ENCODE assay signal across 13 mouse cellular contexts in the genomic region with DNA sequence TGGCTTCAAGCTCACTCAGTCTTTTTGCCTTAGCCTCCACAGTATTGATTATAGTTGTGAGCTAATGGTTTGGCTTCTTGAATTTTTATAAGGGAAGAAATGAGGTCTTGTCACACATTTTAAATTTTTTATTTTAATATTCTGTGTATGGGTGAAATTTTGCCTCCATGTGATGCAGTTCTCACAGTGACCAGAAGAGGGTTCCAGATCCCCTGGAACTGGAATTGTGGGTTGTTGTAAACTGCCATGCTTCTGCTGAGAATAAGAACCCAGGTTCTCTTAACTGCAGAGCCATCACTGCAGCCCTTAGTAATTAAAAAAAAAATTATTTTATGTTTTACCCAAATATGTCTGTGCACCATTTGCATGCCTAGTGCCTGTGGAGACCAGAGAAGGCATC. TPM values are rescaled to one million over a fixed set of nuclear protein-coding genes. Genes with fewer than 3 reads are reported as not detected.
DNase-seq lines count a peak whose midpoint lies in the region; ATAC-seq and TF ChIP-seq lines count a peak whose summit lies in the region.
"Had no signal": no experiment of that assay in that cellular context is flagged by ENCODE, and none has a peak within 500 bp of the region (broad histone marks: within the 10 kb centered on the region; RNA-seq: fewer than 3 reads in every experiment).

No protein-coding gene starts in this region.

- TF ChIP-seq EP300 in heart, postnatal 0 days (IDR thresholded peaks at IDR 0.05; ENCODE audit: low read depth), result no peak

- ATAC-seq in heart, postnatal 0 days (ENCODE audit: insufficient read depth, low read depth), result no peak
- ATAC-seq in lung, embryonic 14.5 days (ENCODE audit: insufficient read depth), result no peak
- ATAC-seq in midbrain, embryonic 14.5 days (ENCODE audit: low FRiP score, low TSS enrichment), result no peak
- ATAC-seq: forebrain, embryonic 16.5 days had no signal

- TF ChIP-seq CTCF in heart, postnatal 0 days (IDR thresholded peaks at IDR 0.05; ENCODE audit: low read depth), result peak; percentile 57
- TF ChIP-seq CTCF in lung, embryonic 14.5 days (IDR thresholded peaks at IDR 0.05; ENCODE audit: low read depth), result peak; percentile 50

- H3K4me2 ChIP-seq in heart, postnatal 0 days (ENCODE audit: low read depth, low read length), result no peak overlapping the region
- no peak overlapping the region for H3K4me2 ChIP-seq in lung, embryonic 14.5 days
- H3K4me2 ChIP-seq in midbrain, embryonic 14.5 days (ENCODE audit: low read length), result no peak overlapping the region
- H3K4me2 ChIP-seq: neural tube, embryonic 13.5 days; stomach, embryonic 15.5 days had no signal

- DNase-seq in heart, postnatal 0 days (ENCODE audit: low spot score), result no peak
- no peak for DNase-seq in heart, adult 9 months (ENCODE audit: low spot score in 2 of 2)
- peak; percentile 3 for DNase-seq in thymus, postnatal 0 days (ENCODE audit: low spot score)
- DNase-seq in thymus, adult 18-20 months, result no peak
- DNase-seq in lung, embryonic 14.5 days, result peak; percentile 13
- DNase-seq in left cerebral cortex, adult 9 months (ENCODE audit: low spot score in 2 of 2), result no peak
- DNase-seq in cerebellum, postnatal 4 days (ENCODE audit: low spot score in 2 of 2), result no peak
- DNase-seq in midbrain, embryonic 14.5 days, result no peak

- H3K4me1 ChIP-seq in heart, postnatal 0 days (ENCODE audit: control insufficient read depth, insufficient read depth), result no peaks in the 10 kb centered on the region
- no peaks in the 10 kb centered on the region for H3K4me1 ChIP-seq in lung, embryonic 14.5 days (ENCODE audit: insufficient read depth)
- no peaks in the 10 kb centered on the region for H3K4me1 ChIP-seq in midbrain, embryonic 14.5 days (ENCODE audit: control insufficient read depth, insufficient read depth, low read length)
- H3K4me1 ChIP-seq: neural tube, embryonic 13.5 days; stomach, embryonic 15.5 days had no signal

- 0 out of 2 replicates have a peak, but pooled peaks cover 4% of the 10 kb centered on the region for H3K9me3 ChIP-seq in heart, postnatal 0 days (replicated peaks; ENCODE audit: control insufficient read depth, low read length)
- H3K9me3 ChIP-seq in lung, embryonic 14.5 days (ENCODE audit: low read depth, low read length), result no peaks in the 10 kb centered on the region
- H3K9me3 ChIP-seq in midbrain, embryonic 14.5 days (ENCODE audit: control insufficient read depth, low read length), result no peaks in the 10 kb centered on the region
- H3K9me3 ChIP-seq: neural tube, embryonic 13.5 days; stomach, embryonic 15.5 days had no signal

- H3K27me3 ChIP-seq in heart, postnatal 0 days (ENCODE audit: control insufficient read depth, insufficient read depth, low read length), result no peaks in the 10 kb centered on the region
- no peaks in the 10 kb centered on the region for H3K27me3 ChIP-seq in lung, embryonic 14.5 days (ENCODE audit: insufficient read depth, low read length)
- no peaks in the 10 kb centered on the region for H3K27me3 ChIP-seq in midbrain, embryonic 14.5 days (ENCODE audit: control insufficient read depth, insufficient read depth, low read length)
- H3K27me3 ChIP-seq: neural tube, embryonic 13.5 days; stomach, embryonic 15.5 days had no signal

- H3K36me3 ChIP-seq in heart, postnatal 0 days (replicated peaks; ENCODE audit: control insufficient read depth, insufficient read depth, low read length), result no peaks in the 10 kb centered on the region
- H3K36me3 ChIP-seq in lung, embryonic 14.5 days (ENCODE audit: insufficient read depth), result no peaks in the 10 kb centered on the region
- H3K36me3 ChIP-seq in midbrain, embryonic 14.5 days (ENCODE audit: control insufficient read depth, insufficient read depth, low read length), result no peaks in the 10 kb centered on the region
- H3K36me3 ChIP-seq: neural tube, embryonic 13.5 days; stomach, embryonic 15.5 days had no signal

- H3K27ac ChIP-seq in heart, postnatal 0 days (ENCODE audit: low read depth), result no peak overlapping the region
- H3K27ac ChIP-seq in lung, embryonic 14.5 days (ENCODE audit: low read depth), result no peak overlapping the region
- no peak overlapping the region for H3K27ac ChIP-seq in midbrain, embryonic 14.5 days (replicated peaks; ENCODE audit: low read depth, low read length)
- H3K27ac ChIP-seq: macrophage; neural tube, embryonic 13.5 days; stomach, embryonic 15.5 days had no signal

- no peak overlapping the region for H3K9ac ChIP-seq in heart, postnatal 0 days (replicated peaks; ENCODE audit: low read depth, low read length)
- H3K9ac ChIP-seq in lung, embryonic 14.5 days, result no peak overlapping the region
- no peak overlapping the region for H3K9ac ChIP-seq in midbrain, embryonic 14.5 days (replicated peaks; ENCODE audit: low read length)
- H3K9ac ChIP-seq: neural tube, embryonic 13.5 days; stomach, embryonic 15.5 days had no signal

- H3K4me3 ChIP-seq in heart, postnatal 0 days (ENCODE audit: low read depth, low read length), result no peak overlapping the region
- H3K4me3 ChIP-seq in lung, embryonic 14.5 days (ENCODE audit: low read depth, low read length), result no peak overlapping the region
- H3K4me3 ChIP-seq in midbrain, embryonic 14.5 days (replicated peaks; ENCODE audit: low read depth, low read length), result no peak overlapping the region
- H3K4me3 ChIP-seq: neural tube, embryonic 13.5 days; stomach, embryonic 15.5 days had no signal

RNA-seq across cellular contexts. Expression of a gene that starts 31.7 kb away (rescaled TPM):
- 334 and 502 TPM in 2 replicates for total RNA-seq in heart, postnatal 0 days (2014; rRNA removed; ENCODE audit: low replicate concordance)
- 550 and 571 TPM in 2 replicates for polyA plus RNA-seq in heart, postnatal 0 days (2015; fragmentation: Nextera tagmentation; extraction: Ambion mirVana)
- 1,461 and 1,495 TPM in 2 replicates for polyA plus RNA-seq in thymus, postnatal 0 days (2015; fragmentation: Nextera tagmentation; extraction: Ambion mirVana)
- polyA plus RNA-seq in lung, embryonic 14.5 days (2014; fragmentation: Nextera tagmentation; extraction: Ambion mirVana), result 1,351 and 1,399 TPM in 2 replicates
- 695 and 718 TPM in 2 replicates for polyA plus RNA-seq in midbrain, embryonic 14.5 days (2014; fragmentation: Nextera tagmentation; extraction: Ambion mirVana)

RNA-seq across cellular contexts. Expression of a gene that starts 31.9 kb away (rescaled TPM):
- not detected in 2 replicates for total RNA-seq in heart, postnatal 0 days (2014; rRNA removed; ENCODE audit: low replicate concordance)
- polyA plus RNA-seq in heart, postnatal 0 days (2015; fragmentation: Nextera tagmentation; extraction: Ambion mirVana), result 0.11 TPM in 1 of 2 replicates, not detected in the other
- polyA plus RNA-seq in thymus, postnatal 0 days (2015; fragmentation: Nextera tagmentation; extraction: Ambion mirVana), result 0.08 and 0.09 TPM in 2 replicates
- 0.15 and 0.18 TPM in 2 replicates for polyA plus RNA-seq in lung, embryonic 14.5 days (2014; fragmentation: Nextera tagmentation; extraction: Ambion mirVana)
- polyA plus RNA-seq in midbrain, embryonic 14.5 days (2014; fragmentation: Nextera tagmentation; extraction: Ambion mirVana), result 0.12 and 0.16 TPM in 2 replicates
- total RNA-seq: heart, postnatal 25 days had no signal

RNA-seq across cellular contexts. Expression of a gene that starts 53.4 kb away (rescaled TPM):
- total RNA-seq in heart, postnatal 0 days (2014; rRNA removed; ENCODE audit: low replicate concordance), result 15.5 and 28.3 TPM in 2 replicates
- 49.3 and 50.4 TPM in 2 replicates for polyA plus RNA-seq in heart, postnatal 0 days (2015; fragmentation: Nextera tagmentation; extraction: Ambion mirVana)
- 34.1 and 40.1 TPM in 2 replicates for polyA plus RNA-seq in thymus, postnatal 0 days (2015; fragmentation: Nextera tagmentation; extraction: Ambion mirVana)
- polyA plus RNA-seq in lung, embryonic 14.5 days (2014; fragmentation: Nextera tagmentation; extraction: Ambion mirVana), result 39.2 and 41.2 TPM in 2 replicates
- 36.1 and 42.0 TPM in 2 replicates for polyA plus RNA-seq in midbrain, embryonic 14.5 days (2014; fragmentation: Nextera tagmentation; extraction: Ambion mirVana)

Comparison
In these comparisons a context has a peak if more than half of its experiments do, and no peak if none do; other contexts are left out.
1. DNase-seq: peak in thymus, postnatal 0 days (single experiment) and lung, embryonic 14.5 days (single experiment); none in heart, postnatal 0 days (single experiment), heart, adult 9 months (0 of 2), thymus, adult 18-20 months (0 of 2), left cerebral cortex, adult 9 months (0 of 2), cerebellum, postnatal 4 days (0 of 2) and midbrain, embryonic 14.5 days (single experiment).